Mouse (Mus musculus) hindbrain, embryonic 11.5 days (tissue): ENCODE measurements around the gene C5ar2. TPM values are rescaled to one million over a fixed set of nuclear protein-coding genes. Genes with fewer than 3 reads are reported as not detected.
"Not testable (repeated sequence)": the region's sequence is repeated elsewhere in the genome, so short reads cannot be mapped to it uniquely, and the experiment has no call there.

Experiments
- ATAC-seq: fragments of 200-750 bp; cut with Nextera tagmentation; 2 replicates; pipeline ENCODE4 v1.8.0; 2017; ENCODE audit warnings: mild to moderate bottlenecking, moderate TSS enrichment, moderate library complexity; ENCODE audit not compliant: low FRiP score
- DNase-seq: peaks from one replicate; pipeline ENCODE4 v3.0.0-alpha.2; 2015; ENCODE audit warnings: low spot score
- H3K27ac ChIP-seq: fragments of 300-500 bp; sonication (generic); 2 replicates; pipeline ENCODE4 v1.5.1; 2014; ENCODE audit warnings: mild to moderate bottlenecking, low read depth, low read length
- H3K27me3 ChIP-seq: fragments of 300-500 bp; sonication (generic); 2 replicates; pipeline ENCODE4 v1.6.1; 2014; ENCODE audit warnings: mild to moderate bottlenecking, low read length, moderate library complexity, mixed read lengths; ENCODE audit not compliant: control insufficient read depth, insufficient read depth
- H3K36me3 ChIP-seq: fragments of 300-500 bp; sonication (generic); 2 replicates; pipeline ENCODE4 v1.6.1; 2014; ENCODE audit warnings: mild to moderate bottlenecking, low read length, moderate library complexity, mixed read lengths; ENCODE audit not compliant: control insufficient read depth, insufficient read depth
- H3K4me1 ChIP-seq: fragments of 300-500 bp; sonication (generic); replicated peaks from 2 replicates; pipeline ENCODE4 v1.6.1; 2014; ENCODE audit warnings: low read length, mixed read lengths; ENCODE audit not compliant: control insufficient read depth, insufficient read depth
- H3K4me2 ChIP-seq: fragments of 300-500 bp; sonication (generic); replicated peaks from 2 replicates; pipeline ENCODE4 v1.6.1; 2014; ENCODE audit warnings: mild to moderate bottlenecking, low read depth, low read length
- H3K4me3 ChIP-seq: fragments of 300-500 bp; sonication (generic); 2 replicates; pipeline ENCODE4 v1.5.1; 2014; ENCODE audit warnings: low read depth, low read length
- H3K9ac ChIP-seq: fragments of 300-500 bp; sonication (generic); 2 replicates; pipeline ENCODE4 v1.6.1; 2014; ENCODE audit warnings: low read depth, low read length
- H3K9me3 ChIP-seq: fragments of 300-500 bp; sonication (generic); 2 replicates; pipeline ENCODE4 v1.6.1; 2016; ENCODE audit warnings: low read length; ENCODE audit not compliant: control insufficient read depth
- WGBS: fragments of 180-500 bp; shearing (Covaris S2); extraction: QIAGEN DNeasy Blood & Tissue Kit; methylation state at CpG from one replicate; pipeline ENCODE4 v1.1.7; 2014; 5-methylcytosine and 5-hydroxymethylcytosine counted together
- polyA plus RNA-seq: library from polyadenylated mRNA; unstranded; fragments of >200 nt; fragmentation: Nextera tagmentation; extraction: Ambion mirVana; gene quantifications from 2 replicates; pipeline ENCODE4 v1.2.1, GENCODE M21; 2014

C5ar2 gene
- polyA plus RNA-seq, 1 experiment from 2014 or later: 0.11 TPM

DNA sequence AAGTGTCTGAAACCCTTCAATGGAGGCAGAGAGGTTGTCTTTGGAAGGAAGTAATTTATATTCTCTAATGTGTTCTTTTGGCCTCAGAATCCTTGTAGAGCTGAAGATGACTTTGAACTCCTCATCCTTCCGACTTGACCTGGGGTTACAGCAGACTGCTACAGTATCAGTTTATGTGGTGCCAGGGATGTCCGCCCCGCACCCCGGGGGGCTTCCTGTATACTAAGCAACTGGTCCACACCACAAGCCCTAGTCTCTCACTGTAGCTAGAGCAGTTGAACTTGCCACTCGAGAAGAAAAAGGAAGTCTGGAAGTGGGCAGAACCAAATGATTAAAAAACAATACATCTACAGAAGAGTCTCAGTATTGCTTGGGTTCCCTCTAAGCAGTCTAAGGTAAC, 19.9 kb upstream of the C5ar2 start:
- H3K27ac ChIP-seq: no peak overlapping the region
- DNase-seq (no peak), ATAC-seq (no peak)
- H3K9me3 ChIP-seq: no peaks in the 10 kb centered on the region
- no peaks in the 10 kb centered on the region for H3K27me3 ChIP-seq
- no peaks in the 10 kb centered on the region for H3K36me3 ChIP-seq
- no peak overlapping the region for H3K9ac ChIP-seq
- no peak overlapping the region for H3K4me3 ChIP-seq
- no peak overlapping the region for H3K4me2 ChIP-seq
- WGBS: 79% methylated on average over 5 of the region's 5 CpGs
- H3K4me1 ChIP-seq: no peaks in the 10 kb centered on the region

DNA sequence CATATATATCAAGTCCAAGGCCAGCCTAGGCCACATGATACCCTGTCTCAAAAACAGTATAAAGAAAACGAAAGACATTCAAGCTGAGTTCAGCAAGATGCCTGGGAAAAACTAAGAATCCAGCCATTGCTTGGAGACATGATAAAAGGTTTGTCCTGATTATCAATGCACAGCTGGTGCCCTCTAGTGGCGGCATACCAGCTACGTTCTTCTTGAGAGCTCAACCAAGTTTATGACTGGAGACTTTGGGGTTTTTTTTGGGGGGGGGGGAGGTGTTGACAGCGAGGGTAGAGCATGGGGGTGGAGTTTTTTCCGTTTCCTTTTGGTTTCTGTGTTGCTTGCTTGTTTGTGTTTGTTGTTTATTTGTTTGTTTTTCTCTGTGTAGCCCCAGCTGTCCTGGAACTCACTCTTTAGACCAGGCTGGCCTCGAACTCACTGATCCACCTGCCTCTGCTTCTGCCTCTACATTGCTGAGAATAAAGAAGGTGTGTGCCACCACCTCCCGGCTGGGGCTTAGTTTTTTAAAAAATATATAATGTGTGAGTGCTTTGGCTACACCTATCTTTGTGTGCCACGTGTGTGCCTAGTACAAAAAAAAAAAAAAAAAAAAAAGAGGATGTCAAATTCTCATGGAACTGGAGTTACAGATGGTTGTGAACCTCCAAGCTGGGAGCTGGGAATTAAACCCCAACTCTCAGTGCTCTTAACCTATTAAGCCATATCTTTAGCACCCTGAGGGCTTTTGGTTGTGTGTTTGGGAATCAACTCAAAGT, 19.2 kb upstream of the C5ar2 start:
- Histone ChIP-seq H3K9ac (no peak overlapping the region), H3K4me1 (no peaks in the 10 kb centered on the region), H3K4me2 (no peak overlapping the region), H3K36me3 (no peaks in the 10 kb centered on the region), H3K27me3 (no peaks in the 10 kb centered on the region), H3K4me3 (no peak overlapping the region), H3K9me3 (no peaks in the 10 kb centered on the region), H3K27ac (no peak overlapping the region)
- peak; percentile 85 for DNase-seq
- ATAC-seq: no peak
- 35% methylated on average over 8 of the region's 8 CpGs for WGBS

DNA sequence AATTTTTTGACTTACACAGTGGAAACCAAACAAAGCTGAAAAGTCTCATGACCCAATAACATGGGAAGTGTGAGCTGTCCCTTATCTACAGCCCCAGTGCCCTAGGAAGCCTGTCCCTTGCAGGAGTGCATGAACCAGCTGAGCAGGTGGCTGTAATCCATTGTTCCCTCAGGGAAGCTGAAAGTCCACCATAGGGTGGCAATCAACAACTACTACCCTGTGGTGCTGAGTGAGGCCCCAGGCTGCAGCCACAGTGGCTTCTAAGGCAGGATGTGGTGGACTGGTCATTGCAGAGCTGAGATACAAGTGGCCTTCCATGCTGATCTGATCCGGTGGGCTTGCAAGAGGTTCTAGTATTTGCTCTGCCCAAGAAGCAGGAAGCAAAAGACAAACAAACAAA, 17.1 kb upstream of the C5ar2 start:
- ATAC-seq: no peak
- Histone ChIP-seq H3K9ac (no peak overlapping the region), H3K4me2 (no peak overlapping the region), H3K4me3 (no peak overlapping the region), H3K4me1 (no peaks in the 10 kb centered on the region), H3K27ac (no peak overlapping the region), H3K9me3 (no peaks in the 10 kb centered on the region), H3K36me3 (no peaks in the 10 kb centered on the region), H3K27me3 (no peaks in the 10 kb centered on the region)
- DNase-seq: no peak
- WGBS: 61% methylated on average over 1 of the region's 1 CpGs

DNA sequence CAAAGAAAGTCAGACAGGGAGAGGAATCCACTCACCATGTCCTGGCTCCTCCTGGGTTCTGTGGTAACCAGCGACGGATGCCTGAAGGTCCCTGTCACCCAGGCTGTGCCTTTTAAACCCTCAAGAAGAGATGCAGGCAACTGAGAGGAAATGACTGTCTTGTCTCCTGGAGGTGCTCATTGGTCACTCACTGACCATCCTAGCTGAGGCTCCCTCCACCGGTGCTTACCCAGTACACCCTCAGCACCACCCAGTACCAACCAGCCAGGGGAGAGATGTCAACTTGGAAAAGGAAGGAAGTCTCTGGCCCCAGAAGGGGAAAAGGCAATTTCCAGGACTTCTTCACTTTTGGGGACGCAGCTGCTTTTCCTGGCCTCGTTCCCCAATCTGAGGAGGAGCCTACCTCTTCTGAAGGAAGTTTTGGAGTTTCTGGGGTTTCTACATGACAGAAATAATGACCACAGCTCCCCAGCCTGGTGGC, 15.2 kb upstream of the C5ar2 start, which contains the start of gene C5ar1:
C5ar1 (minus strand) TSS at position 431 of the 481 bp plus-strand sequence.
- Histone ChIP-seq H3K9ac (no peak within 1 kb of the TSS), H3K4me1 (no peaks in the 10 kb centered on the region), H3K36me3 (no peaks in the 10 kb centered on the region), H3K9me3 (no peaks in the 10 kb centered on the region), H3K27me3 (no peaks in the 10 kb centered on the region), H3K4me3 (no peak within 1 kb of the TSS), H3K27ac (no peak within 1 kb of the TSS), H3K4me2 (no peak within 1 kb of the TSS)
- ATAC-seq (no peak), DNase-seq (no peak)
- WGBS: 90% methylated on average over 5 of the region's 5 CpGs

DNA sequence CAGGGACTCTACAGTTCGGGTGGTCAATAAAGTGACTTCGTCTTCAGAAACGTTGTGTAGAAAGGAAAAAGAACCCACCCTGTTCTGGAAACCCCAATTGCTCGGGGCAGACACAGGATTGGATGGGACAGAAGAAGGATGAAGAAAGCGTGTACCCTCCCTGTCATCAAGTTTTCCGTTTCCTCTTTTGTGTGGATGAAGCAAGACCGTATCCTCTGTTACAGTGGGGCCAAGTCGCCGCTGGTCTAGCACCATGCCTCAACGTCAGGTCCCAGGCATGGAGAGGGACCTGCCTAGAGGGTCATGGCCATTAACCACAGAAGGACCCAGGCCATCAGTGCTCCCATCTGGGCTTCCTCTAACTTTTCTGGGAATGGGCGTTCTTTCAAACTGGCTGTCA, 13.9 kb upstream of the C5ar2 start:
- H3K36me3 ChIP-seq: no peaks in the 10 kb centered on the region
- H3K9ac ChIP-seq: no peak overlapping the region
- ATAC-seq (no peak), DNase-seq (no peak)
- no peaks in the 10 kb centered on the region for H3K9me3 ChIP-seq
- no peaks in the 10 kb centered on the region for H3K27me3 ChIP-seq
- 91% methylated on average over 11 of the region's 11 CpGs for WGBS
- no peaks in the 10 kb centered on the region for H3K4me1 ChIP-seq
- H3K4me3 ChIP-seq: no peak overlapping the region
- H3K4me2 ChIP-seq: no peak overlapping the region
- no peak overlapping the region for H3K27ac ChIP-seq

DNA sequence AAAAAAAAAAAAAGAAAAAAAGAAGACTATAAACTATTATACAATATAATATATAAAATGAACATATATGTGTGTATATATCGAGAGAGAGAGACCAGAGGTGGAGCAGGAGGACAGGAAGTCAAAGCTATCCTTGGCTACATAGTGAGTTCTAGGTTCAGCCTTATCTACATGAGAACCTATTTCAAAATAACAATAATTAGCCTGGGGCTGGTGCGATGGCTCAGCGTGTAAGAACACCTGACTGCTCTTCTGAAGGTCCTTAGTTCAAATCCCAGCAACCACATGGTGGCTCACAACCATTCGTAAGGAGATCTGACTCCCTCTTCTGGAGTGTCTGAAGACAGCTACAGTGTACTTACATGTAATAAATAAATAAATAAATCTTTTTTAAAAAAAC, 12.0 kb upstream of the C5ar2 start:
- not testable (repeated sequence) for ATAC-seq, H3K4me3 ChIP-seq, DNase-seq, H3K27me3 ChIP-seq, H3K4me1 ChIP-seq, H3K4me2 ChIP-seq, H3K9ac ChIP-seq, H3K36me3 ChIP-seq, H3K9me3 ChIP-seq, H3K27ac ChIP-seq
- 87% methylated on average over 4 of the region's 4 CpGs for WGBS

DNA sequence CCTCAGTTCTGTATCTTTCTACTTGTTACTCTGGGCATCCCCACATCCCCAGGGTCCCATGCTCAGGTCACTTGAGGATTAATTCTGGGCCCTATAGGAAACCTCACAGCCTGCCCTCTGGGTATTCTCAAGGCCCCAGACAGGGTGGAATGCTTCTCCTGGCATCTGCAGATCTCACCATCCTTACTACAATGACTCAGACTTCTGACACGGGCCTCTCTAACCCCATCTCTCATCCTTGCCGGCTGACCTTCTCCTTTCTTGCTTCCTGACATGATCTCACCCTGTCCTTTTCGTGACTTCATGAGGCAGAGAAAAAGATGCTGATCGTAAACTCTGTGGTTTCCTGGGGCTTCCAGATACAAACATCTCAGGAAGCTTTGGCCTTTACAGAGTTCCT, 10.2 kb upstream of the C5ar2 start:
- Histone ChIP-seq H3K9me3 (no peaks in the 10 kb centered on the region), H3K4me3 (no peak overlapping the region), H3K4me1 (no peaks in the 10 kb centered on the region), H3K36me3 (no peaks in the 10 kb centered on the region), H3K9ac (no peak overlapping the region), H3K4me2 (no peak overlapping the region), H3K27ac (no peak overlapping the region), H3K27me3 (no peaks in the 10 kb centered on the region)
- 65% methylated on average over 4 of the region's 4 CpGs for WGBS
- ATAC-seq (no peak), DNase-seq (no peak)

DNA sequence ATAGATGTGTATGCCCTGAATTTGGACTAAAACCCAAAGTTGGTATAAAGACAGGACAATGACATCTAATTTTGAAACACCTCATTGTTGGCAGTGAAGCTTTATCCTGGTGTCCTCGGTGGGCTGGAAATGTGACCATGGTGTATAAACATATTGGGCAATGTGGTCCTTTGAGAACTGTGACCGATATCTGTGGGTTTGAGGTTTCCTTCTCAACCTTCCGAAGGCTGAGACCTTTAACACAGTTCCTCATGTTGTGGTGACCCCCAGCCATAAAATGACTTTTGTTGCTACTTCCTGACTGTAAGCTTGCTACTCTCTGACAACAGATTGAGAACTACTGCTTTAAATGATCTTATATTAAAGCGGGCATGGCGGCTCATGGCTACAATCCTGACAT, 6.7 kb upstream of the C5ar2 start:
- ATAC-seq (no peak), DNase-seq (no peak)

DNA sequence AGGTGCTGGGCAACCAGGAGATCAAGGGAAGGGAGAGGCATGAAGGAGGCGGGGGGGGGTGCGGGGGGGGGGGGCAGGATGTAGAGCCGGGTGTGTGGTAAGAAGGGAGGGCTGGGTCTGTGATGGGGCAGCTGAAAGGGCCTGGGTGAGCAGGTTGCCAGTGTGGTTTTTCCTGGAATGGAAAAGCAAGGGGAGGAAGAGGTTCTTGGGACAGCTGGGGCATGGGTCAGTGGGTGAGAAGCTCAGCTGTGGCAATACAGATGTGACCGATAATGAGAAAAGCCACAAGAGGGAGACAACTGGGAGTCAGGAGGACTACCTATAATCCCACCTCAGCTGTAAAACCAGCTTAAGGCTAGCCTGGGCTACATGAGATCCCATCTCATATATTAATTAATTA, 2.0 kb upstream of the C5ar2 start:
- Histone ChIP-seq H3K4me2 (no peak overlapping the region), H3K9me3 (no peaks in the 10 kb centered on the region), H3K4me1 (no peaks in the 10 kb centered on the region), H3K4me3 (no peak overlapping the region), H3K36me3 (no peaks in the 10 kb centered on the region), H3K27me3 (no peaks in the 10 kb centered on the region), H3K27ac (no peak overlapping the region), H3K9ac (no peak overlapping the region)
- ATAC-seq (no peak), DNase-seq (no peak)
- WGBS: 60% methylated on average over 2 of the region's 4 CpGs

More for the DNA sequence above, 6.7 kb upstream of the C5ar2 start:
- 86% methylated on average over 5 of the region's 5 CpGs for WGBS
- no peak overlapping the region for H3K4me3 ChIP-seq
- no peak overlapping the region for H3K9ac ChIP-seq
- no peaks in the 10 kb centered on the region for H3K9me3 ChIP-seq
- no peaks in the 10 kb centered on the region for H3K27me3 ChIP-seq
- no peak overlapping the region for H3K27ac ChIP-seq
- H3K4me2 ChIP-seq: no peak overlapping the region
- no peaks in the 10 kb centered on the region for H3K36me3 ChIP-seq
- H3K4me1 ChIP-seq: no peaks in the 10 kb centered on the region
